Mouse (Mus musculus) monocyte, adult 2 months (primary cell): ENCODE results near the gene Hoxb3.

ENCODE experiments used
- DNase-seq, 2 experiments: peaks; one replicate each; pipeline ENCODE4 v3.0.0; 2022; ENCODE audit warnings: low spot score in 2 of 2, low read depth in 1 of 2

Hoxb3 gene

DNA sequence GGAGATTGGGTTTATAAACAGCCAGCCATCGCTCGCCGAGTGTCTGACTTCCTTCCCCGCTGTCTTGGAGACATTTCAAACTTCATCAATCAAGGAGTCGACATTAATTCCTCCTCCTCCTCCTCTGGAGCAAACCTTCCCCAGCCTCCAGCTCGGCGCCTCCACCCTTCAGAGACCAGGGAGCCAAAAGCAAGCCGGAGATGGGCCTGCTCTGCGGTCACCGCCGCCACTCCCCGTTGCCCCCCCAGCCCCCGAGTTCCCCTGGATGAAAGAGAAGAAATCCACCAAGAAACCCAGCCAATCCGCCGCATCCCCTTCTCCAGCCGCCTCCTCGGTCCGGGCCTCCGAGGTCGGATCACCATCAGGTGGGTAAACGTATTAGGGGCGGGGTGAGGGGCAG, 28.7 kb downstream of the Hoxb3 start:
- DNase-seq = no peak

DNA sequence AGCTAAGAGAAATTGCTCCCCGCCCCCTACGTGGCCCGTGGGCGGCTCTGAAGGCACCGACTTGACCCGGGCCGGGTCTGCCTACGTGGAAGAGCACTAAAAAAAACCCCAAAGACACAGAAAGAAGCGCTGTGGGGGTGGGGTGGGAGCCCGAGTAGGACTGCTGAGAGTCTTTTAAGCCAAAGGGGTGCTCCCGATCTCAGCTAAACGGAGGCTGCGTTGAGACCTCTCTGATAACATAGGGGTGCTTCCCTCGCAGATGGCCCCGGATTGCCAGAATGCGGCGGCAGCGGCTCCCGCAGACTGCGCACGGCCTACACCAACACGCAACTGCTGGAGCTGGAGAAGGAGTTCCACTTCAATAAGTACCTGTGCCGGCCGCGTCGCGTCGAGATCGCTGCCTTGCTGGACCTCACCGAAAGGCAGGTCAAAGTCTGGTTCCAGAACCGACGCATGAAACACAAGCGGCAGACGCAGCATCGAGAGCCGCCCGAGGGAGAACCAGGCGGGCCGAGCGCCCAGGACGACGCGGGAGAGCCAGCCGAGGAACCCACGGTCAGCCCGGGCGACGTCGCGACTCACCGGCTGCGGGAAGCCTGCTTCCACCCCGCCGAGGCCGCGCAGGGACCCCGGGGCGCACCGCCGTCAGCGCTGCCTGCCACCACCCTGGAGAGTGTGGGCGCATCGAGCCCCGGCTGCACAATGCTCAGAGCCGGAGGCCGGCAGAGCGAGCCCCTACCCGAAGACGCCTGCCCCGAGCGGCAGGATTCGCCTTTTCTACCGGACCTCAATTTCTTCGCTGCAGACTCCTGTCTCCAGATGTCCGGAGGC, 29.8 kb downstream of the Hoxb3 start:
- DNase-seq = no peak

DNA sequence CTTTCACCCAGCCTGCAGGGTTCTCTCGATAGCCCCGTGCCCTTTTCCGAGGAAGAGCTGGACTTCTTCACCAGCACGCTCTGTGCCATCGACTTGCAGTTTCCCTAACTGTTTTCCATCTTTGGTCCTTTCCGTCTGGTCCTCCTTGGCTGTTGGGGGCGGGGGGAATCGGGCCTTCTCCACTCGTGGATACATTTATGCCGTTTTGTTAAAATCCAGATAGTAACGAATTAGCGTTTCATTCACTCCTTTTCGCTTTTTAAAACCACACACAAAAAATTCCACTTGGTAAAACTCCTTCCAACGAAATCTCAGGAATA, 30.4 kb downstream of the Hoxb3 start:
- DNase-seq = no peak

DNA sequence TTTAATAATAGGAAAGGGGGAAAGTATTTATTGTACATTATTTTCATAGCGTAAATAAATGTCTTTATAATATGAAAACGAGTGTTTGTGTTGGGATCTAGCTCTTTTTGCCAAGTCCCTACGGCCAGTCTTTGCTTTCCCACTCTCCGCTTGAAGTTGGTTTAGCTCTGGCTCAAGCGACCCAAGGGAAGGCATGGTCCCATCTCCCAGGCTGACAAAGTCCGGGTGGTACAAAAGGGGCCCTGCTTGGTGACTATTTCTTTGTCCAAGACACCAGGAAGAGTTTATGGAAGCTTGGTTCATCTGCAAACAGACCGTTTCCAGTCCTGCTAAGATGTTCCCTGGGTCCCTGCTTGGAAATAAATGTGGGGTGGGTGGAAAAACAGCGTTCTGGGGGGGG, 30.8 kb downstream of the Hoxb3 start:
- DNase-seq = no peak

DNA sequence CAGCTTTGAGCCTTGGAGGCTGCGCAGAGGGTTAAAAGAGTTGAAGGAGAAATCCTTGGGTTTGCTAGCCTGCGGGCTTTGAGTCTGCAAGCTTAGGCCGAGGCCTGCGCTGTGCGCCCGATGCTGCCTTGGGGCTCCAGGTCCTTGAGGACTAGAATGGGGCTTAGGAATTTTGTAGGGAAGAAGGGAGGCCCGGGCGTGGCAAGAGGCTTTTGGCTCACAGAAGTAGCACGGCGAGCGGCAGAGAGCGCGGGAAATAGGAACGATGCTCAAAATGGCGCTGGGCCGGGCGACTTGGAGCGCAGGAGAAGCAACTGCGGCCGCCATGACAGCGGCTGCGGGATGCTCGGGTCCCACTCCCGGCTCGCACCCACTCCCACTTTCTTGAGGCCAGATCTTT, 31.2 kb downstream of the Hoxb3 start:
- DNase-seq = no peak

DNA sequence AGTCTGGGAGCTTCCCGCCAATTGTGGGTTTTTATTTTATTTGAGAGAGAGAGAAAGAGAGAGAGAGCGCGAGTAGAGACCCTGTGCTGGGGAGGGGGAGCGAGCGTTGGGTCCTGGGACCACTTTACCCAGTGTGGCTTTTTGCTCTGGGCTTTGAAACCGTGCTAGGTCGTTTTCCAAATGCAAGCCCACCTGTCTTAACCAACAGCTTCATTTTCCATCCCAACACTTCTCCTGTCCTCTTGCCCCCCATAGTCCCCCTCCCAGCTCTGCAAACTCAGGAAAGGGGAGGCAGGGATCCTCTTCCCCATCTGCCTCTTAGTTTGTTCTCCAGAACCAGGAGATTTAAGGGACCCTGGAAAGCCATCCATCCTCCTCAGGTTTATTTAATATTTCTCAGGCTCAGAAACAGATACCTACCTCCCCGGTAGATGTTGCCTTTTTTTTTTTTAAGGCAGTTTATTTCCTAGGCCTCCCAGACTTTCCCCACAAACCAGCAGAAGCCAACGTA, 31.7 kb downstream of the Hoxb3 start:
- DNase-seq = no peak

DNA sequence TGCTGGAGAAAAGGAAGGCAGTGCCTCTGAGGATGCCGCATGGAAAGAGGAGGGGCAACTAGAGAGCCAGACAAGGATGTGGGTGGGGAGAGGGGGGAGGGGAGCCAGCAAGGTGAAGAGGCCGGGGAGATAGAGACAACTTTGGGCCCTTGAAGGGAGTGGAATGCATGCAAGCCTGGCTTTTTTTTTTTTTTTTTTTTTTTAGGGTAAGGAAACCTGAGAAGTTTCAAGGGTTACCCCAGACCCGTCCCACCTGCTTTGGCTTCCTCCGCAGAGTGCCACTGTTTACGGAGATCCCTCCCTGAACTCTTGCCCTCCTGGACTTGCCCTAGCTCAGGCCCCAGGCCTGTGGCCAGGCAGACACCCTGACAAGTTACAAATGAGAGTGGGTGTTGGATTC, 40.7 kb downstream of the Hoxb3 start:
- no peak for DNase-seq

DNA sequence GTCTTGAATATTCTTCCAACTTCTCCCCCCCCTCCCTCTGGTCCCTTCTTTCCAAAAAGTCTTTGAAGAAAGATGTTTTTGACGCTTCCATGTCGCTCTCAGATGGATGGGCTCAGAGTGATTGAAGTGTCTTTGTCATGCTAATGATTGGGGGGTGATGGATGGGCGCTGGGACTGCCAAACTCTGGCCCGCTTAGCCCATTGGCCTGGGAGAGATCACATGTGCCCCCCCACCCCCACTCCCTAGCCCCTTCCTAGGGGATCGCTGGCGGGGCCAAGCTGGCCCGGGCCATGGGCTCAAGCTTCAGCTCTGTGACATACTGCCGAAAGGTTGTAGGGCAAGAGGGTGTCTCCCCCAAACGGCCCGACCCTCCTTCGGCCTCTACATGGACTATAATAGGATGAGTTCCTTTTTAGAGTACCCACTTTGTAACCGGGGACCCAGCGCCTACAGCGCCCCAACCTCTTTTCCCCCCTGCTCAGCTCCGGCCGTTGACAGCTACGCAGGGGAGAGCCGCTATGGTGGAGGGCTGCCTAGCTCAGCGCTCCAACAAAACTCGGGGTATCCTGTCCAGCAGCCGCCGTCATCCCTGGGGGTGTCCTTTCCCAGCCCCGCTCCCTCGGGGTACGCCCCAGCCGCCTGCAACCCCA, 42.4 kb downstream of the Hoxb3 start, which contains the start of gene Hoxb1:
Gene Hoxb1, plus strand, starts transcription at position 312 of the 651 bp plus-strand sequence.
- DNase-seq = no peak

DNA sequence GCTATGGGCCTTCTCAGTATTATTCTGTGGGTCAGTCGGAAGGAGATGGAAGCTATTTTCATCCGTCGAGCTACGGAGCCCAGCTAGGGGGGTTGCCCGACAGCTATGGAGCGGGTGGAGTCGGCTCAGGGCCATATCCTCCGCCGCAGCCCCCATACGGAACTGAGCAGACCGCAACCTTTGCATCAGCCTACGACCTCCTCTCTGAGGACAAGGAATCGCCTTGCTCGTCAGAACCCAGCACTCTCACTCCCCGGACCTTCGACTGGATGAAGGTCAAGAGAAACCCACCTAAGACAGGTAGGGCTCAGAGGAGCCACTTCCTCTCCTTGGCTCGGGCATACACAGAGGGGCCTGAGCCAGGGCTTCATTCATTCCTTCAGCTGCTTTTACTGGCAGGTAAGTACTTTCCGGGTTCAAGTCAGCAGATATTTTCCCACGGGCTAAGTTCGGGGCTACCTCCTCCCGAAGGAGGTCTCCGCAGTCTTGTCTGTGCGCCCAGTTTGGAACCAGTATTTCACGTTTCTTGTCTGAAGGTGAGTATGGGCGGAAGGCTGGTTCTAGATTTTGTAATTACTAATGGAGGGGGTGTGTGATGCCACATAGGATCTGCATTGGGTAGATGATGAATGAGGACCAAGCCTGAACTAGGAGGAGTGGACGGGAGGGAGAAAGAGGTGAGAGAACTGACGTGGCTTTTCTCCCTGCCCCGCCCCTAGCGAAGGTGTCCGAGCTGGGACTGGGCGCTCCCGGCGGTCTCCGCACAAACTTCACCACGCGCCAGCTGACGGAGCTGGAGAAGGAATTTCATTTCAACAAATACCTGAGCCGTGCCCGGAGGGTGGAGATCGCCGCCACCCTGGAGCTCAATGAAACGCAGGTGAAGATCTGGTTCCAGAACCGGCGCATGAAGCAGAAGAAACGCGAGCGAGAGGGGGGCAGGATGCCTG, 43.2 kb downstream of the Hoxb3 start:
- no peak for DNase-seq

DNA sequence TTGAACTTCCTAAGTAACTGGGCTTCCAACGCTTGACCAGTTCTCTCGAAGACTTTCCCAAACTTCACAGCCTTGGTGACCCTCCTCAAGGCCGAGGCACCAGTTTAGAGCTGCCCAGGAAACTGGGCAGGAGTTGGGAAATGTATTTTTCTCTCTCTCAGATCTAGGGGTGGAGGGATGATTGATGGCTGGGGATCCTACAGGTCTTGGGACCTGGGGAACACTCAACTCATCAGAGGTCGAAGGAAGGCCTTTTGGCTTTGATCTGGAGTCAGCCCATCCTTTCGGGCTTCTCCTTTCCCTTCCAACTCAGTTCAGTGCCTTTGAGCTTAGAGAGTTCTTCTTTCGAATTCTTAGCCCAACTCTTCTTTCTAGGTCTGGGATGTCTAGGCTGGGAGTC, 44.0 kb downstream of the Hoxb3 start:
- DNase-seq = no peak

DNA sequence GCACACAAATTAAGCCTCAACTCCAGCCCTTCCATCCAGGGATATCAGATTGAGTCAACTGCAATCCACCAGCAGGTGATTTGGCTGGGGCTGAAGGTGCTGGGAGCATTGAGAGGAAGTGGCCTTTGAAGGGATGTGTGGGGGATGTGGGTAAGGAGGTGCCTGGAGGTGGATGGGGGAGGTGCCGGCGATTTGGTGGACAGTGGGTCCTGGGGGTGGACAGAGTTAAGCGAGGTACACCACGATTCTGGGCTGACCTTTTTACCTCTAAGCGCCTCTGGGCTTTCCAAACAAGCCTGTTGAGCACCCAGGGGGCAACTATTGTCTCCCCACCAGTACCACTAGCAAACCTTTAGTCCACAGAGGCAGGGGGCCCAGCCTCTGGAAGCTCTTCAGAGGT, 45.6 kb downstream of the Hoxb3 start:
- no peak for DNase-seq

DNA sequence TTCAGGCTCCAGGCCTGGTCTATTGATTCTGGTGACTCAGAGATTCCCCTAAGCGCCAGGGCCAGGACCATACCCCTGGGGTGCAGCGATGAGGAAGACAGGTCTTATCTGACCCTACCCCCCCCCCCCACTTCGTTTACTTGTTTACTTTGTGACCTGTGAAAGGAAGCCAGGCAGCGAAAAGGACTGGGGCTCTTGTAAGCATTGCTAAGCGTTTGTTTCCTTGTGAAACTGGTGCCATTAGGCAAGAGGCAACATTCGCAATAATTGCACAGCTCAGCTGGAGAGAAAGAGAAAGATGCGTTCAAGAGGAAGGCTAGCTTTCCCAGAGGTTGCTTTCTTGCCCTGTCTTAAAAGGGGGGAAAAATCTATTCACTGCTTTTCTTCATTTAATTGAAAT, 46.0 kb downstream of the Hoxb3 start:
- DNase-seq = no peak

DNA sequence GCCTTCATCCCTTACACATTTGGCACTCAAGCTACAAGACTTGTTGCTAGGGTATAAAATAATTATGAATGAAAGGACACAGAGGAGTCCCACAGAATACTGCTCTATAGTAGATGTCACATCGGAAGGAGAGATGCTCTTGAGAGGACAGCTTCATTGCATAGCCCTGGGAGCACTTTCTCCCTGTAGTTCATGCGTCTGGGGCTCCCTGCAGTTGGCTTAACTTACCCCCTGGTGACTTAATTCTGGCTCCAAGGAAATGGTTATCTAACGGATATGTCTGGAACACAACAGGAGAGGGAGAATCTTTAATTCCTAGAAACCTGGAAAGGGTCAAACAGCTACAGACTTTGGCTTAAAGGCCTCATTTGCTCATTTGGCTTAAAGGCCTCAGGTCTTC, 48.6 kb downstream of the Hoxb3 start:
- DNase-seq = no peak

DNA sequence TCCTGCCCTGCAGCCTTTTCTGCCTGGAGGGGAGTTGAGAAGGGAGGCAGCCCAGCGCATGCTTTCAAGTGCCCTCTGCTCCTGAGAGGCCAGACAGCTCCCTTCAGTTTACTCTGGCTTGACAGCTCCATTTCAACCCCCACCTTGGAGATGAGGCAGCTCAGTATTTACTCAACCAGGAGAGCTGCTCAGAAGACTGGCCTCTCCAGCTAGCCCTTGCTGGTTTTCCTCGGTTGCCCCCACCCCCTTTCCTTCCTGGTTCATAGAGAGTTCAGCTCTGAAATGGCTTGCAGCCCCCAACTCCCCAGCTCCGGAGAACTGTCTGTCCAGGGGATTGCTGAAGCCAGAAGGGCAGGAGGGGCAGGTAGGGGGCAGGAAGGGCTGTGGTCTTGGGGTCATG, 49.4 kb downstream of the Hoxb3 start:
- no peak for DNase-seq

DNA sequence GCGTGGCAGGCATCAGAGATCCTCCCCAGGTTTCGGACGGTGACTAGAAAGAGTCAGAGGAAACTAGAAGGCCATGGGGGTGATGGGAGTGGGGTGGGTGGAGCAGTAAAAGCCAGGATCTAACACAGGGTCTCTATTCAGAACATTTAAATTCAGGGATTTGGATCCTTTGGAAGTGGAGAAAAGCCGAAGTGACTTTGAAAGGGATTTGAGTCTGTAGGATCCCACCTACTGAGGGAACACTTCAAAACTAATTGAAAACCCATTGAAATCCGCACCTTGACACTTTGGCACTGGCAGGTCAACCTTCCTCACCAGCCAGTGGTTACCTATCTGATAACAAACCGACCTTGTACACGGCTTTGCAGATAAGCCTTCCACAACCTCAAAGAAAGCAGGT, 51.7 kb downstream of the Hoxb3 start:
- no peak for DNase-seq

DNA sequence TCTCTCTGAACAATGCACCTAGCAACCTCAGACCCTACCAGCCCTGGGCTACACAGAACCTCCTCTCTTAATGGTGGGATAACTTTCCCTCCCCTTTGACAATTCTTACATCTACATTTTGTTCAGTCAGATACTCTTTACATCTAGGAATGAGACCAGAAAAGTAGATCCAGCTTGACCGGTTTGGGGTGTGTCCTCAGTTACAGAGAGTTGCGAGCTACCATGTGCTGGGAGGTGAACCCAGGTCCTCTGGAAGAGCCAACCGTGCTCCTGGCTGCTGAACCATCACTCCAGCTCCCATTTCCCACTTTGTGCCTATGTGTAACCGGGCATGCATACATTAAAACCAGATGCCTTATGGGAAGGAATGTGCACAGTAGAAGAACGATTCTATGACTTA, 60.3 kb downstream of the Hoxb3 start:
- no peak for DNase-seq

DNA sequence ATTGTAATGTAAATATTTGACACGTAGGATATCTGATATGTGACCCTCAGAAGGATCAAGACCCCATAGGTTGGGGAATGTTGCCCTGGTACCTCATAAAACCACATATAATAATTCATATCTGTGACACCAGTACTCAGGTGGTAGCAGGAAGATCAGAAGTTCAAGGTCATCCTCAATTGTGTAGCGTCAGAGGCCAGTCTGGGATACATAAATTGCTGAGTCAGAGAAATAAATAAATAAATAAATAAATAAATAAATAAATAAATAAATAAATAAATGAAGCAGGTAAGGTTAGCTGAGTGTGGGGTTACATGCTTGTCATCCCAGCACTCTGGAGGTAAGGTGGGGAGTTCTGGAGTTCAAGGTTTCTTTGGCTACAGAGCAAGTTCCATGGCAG, 64.5 kb downstream of the Hoxb3 start:
- DNase-seq = no peak

DNA sequence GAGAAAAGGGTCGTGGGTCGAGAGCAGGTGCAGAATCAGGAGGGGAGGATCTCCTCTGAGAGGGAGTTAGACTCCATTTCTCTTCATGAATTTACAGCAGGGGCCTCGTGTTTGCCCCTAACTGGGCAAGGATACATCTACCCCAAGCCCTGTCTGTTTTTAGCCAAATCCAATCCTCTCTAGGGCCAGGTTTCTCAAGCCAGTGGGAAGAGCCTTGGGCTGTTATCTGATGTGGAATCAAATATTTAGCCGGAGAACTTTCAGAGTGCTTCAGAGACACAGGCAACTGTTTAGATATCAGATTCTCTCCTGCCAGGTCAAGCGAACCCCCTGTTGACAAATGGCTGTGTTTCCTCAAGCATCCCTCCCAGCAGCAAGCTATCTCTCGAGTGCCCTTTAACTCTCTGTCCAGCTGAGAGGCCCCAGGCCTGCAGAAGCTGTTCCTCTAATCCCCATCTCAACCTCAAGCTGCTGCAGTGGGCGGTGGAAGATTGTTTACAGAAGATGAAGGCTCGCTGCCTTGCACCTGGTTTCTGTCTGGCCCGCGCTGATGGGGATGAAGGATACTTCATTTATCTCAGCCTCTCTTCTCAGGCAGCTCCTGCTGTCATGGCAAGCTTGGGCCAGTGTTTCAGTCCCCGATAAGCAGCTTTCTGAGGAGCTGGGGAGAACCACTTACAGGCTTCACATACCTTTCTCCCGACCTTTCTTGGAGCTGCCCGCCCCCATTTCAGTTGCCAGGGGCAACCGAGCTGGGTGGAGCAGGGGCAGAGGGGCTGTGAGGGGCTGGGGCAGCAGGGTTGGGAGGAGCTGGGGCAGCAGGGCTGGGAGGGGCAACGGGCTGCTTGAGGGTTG, 73.9 kb downstream of the Hoxb3 start:
- DNase-seq = no peak
